Mouse (Mus musculus) gonadal fat pad, adult 2 months (tissue): ENCODE measurements around the gene Gng2. TPM values are rescaled to one million over a fixed set of nuclear protein-coding genes. Genes with fewer than 3 reads are reported as not detected.

Source experiments
- DNase-seq: peaks from one replicate; pipeline ENCODE4 v3.0.0-alpha.2; 2012; ENCODE audit warnings: low read depth
- polyA plus RNA-seq: library from polyadenylated mRNA; depleted of rRNA; stranded (reverse); fragments of >200 nt; gene quantifications from 2 replicates; pipeline ENCODE4 v1.2.3, GENCODE M21; 2012; rRNA removed

The Gng2 gene
- polyA plus RNA-seq: 12.8 and 14.1 TPM in 2 replicates

DNA sequence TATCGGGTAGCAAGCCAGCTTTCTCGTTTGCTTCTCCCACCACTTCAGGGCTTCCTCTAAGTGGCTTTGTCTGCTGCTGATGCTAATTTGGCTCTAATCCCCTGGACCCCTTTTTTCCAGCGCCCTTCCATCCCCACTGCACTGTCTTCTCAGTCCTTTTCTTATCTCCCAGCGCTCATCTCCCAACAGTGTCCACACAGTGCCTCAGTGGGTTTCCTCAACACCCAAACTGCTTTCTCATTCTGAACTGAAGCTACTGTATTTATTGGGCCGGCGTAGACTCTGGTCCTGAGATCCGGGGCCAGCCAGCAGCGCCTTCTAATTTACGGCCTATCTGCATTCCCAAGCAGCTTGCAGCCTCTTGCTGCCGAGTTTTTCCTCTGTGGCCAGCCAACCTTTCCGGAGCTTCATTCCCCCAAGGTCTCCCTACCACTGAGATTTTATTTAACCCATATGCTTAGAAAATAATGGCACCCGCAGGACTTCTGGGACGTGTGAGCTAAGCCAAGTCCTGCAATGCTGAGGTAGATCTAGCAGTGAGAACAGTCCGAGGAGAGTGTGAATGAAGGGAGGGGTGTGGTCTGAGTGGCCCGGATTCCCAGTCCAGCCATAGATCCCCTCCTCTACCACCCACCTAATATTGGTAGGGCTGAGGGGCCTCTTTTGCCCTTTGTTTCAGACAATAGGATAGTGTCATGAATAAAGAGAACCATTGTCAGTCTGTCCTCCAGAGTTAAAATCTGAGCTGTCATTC is at the start of gene Gng2:
TSS of gene Gng2 (minus strand) at position 357 of the 754 bp plus-strand sequence.
- no peak for DNase-seq

DNA sequence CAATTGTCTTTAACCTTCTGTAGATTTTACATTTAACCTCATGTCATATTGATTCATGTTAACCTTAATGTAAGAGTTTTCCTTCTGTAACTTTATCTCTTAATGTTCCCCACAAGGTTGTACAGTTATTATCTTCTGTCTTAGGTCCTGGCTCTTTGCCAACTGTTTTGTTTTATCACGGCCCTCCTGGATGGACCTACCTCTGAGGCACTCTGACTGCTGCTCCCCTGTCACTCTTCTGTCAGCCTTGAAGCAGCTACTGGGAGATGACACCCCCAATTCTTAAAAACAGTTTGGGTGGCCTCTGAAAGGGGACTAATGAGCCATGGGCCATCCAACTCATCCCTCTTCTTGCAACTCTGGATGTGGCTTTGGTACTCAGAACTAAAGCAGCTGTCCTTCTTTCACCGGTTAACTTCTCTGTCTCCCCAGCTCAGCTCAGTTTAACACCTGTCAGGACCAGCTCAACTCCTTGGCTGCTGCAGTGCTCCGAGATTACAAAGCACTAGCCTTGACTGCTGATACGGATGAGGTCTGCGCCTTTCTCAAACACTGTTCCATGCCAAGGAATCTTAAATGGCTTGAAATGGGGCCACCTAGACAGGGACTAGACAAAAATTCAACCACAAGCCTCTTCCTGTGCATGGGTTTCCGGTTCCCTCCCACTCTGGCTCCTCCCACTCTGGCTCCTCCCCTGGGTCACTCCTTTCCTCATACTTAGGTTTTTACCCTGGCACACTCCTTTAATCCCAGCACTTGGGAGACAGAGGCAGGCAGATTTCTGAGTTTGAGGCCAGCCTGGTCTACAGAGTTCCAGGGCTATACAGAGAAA is 47.7 kb upstream of the Gng2 start:
- DNase-seq: no peak

DNA sequence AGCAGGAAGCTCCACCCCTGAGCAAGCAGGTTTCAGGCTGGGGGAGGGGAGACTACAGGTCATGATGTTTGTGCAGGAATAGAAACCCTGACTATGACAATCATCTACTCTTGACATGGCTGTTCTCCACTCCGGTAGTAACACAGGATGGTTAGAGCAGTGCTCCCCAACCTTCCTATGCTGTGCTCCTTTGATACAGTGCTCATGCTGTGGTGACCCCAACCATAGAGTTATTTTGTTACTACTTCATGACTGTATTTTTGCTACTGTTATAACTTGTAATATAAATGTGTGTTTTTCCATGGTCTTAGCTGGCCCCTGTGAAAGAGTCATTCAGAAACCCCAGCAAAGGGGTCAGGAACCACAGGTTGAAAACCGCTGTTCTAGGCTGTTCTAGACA is 46.5 kb upstream of the Gng2 start:
- no peak for DNase-seq

DNA sequence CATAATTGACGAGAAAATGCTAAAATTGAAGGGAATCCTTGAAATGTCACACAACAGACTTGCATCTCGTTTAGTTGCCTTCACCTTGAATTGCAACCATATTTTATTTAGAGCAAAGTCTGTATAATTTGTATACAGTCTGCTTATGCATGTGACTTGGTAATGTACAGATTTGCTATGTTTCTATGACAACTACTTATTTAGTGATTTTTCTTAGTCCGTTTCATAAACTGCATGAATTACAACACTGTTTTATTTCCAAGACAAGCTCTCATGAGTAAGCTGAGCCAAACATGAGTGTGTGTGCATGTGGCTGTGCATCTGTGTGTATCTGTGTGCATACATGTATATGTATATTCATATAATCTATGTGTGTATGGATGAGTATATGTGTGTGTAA is 42.1 kb upstream of the Gng2 start:
- DNase-seq: no peak

DNA sequence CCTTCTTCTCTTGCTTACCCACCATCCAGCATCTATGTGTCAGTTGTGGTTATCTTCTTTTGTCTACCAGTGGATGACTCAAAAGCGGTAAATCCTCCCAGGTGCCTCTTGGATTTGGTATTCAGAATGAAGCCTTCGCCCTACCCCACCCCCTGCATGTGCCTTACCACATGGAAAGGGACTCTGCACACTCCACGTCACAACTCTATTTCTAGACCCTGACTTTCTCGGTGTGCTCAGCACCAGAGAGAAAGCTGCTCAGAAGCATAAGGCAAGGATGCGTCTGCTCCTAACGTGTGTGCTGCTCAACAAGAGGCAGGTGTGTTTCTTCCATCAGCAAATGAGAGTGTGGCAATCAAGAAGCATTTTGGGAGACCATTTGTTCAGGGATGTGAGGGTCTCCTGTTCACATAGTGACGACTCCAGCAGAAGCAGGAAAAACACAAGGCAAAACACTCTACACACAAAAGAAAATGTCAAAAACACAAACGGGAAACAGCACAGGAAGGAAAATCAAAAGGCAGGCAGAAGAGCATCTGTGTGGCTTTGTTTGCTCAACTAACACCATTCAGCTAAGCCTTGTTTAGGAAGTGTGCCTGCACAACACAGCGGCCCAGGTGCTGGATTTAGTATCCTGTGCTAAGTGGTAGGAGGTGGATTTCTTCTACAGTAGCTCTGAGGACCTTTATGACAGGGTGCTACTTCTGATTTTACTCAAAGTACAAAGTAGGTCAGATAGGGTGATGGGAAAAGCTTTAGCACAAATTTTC is 35.3 kb upstream of the Gng2 start:
- no peak for DNase-seq

DNA sequence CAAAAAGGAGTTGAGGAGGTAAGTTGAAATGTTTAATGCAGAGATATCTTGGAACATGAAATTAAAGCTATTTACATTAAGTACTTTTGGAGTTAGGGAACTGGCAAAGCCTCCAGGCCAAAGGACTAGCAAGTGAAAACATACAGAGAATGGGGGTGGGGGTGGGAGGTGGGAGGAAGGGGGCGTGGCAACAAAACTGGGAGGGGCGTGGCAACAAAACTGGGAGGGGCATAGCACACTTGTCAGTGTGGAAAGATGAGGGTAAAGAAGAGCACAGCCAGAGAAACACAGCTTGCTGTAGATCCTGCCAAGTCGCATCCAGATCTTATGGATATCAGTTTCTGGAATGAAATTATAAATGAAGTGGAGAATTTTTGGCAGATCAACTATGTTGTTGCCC is 30.0 kb upstream of the Gng2 start:
- DNase-seq: no peak

DNA sequence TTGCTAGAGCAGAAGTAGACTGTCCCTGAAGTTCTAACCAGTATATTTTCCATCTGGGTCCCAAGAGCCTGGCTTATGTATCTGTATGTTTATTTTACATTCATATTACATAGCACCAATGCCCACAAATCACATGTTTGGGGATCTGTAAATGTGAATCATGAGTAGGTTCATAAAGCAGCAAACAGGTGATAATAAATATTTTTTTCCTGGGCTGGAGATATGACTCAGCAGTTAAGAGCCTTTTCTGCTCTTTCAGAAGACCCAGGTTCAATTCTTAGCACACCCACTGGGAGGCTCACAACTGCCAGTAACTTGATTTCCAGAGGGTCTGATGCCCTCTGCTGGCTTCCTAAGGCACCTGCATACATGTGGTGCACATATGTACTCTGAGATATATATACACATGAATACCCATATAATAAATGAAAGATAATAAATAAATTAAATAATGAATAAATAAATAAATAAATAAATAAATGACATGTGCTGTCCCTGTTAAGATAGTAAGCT is 27.4 kb upstream of the Gng2 start:
- DNase-seq: no peak

DNA sequence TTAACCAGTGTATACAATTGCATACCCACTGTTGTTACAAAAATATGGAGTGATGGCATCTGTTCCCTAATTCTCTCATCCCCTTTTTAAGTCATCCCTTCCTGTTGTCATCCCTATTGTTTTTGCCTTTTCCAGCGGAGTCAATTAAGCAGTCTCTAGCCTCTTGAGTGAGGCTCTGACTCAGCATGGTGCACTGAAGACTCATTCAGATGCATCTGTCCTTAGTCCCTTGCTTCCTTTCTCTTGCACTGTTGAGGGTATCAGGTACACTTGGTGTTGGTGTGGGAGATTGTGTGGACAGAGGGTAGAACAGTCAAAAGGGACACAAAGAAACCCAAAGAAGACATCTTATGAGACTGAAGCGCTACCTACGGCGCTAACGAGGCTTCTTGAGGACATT is 19.4 kb upstream of the Gng2 start:
- no peak for DNase-seq

DNA sequence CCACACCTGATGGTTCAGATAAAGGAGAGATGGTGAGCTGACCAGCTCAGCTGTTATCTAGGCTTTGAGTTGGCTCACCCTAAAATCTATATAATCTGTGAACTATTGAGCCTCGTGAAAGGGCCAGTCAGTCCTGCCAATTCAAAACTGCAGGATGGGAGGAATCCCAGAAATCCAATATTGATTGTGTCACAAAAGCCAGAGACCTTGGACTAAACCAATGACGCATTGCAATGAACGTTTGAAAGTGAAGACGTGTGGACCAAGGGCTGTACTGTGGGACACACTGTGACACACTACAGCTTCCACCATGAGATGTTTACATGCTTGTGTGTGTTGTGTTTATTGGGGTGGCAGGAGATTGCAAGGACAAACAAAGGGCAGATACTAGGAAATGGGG is 18.5 kb upstream of the Gng2 start:
- DNase-seq: no peak

DNA sequence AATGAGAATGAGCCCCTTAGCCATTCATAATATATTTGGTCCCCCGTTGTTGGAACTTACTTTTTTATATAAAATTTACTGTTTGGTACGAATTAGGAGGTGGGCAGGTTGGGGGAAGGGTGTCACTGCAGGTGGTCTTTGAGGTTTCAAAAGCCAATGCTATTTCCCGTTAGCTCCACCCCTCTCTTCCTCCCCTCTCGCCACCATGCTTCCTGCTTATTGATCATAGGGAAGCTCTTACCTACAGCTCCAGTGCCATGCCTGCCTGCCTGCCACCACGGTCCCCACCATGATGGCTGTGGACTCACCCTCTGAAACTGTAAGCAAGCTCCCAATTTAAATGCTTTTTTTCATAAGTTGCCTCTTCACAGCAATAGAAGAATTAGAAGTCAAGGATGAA is 16.6 kb upstream of the Gng2 start:
- DNase-seq: no peak

DNA sequence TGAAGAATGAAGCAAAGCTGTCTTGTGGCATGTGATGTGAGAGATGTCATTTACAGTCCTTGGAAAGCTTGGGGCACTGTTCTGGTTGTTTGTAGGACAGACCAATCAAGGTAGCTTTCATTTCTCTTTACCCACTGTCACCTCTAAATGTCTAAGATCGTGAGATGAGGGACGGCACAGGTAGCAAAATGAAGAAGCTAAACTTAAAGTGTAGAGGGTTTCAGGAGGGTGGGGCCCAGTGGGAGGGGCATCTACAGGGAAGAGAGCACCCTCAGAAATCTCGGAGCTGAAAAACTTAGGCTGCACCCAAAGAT is 16.1 kb upstream of the Gng2 start:
- DNase-seq: no peak

DNA sequence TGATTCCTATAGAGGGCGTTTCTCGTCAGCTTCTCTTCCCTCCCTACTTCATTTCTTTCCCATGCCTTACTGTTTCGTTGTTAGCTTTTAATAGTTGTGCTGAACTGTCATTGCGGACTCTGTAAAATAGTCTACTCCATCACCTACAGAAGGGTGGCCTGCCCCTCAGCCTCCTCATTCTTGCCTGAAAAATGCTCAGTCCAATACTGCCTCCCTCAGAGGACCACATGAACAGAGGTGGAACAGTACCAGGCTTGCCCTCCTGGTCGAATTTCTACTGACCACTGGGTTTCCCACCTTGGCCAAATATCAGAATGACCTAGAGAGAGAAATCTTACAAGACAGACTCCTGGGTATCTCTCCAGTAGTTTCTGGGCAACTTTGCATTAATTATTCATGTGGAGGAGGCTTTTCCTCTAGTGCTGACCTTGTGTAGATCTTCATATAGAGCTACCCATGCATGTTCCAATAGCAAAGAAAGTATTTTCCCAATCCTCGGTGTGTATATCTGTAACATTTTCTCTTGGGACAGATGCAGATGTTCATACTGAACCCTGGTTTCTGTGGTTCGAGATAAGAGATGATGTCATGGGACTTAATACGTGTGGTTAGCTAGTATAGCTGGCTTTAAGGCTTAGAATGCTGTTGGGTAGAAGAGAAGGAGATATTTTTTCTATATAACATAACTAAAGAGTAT is 15.6 kb upstream of the Gng2 start:
- no peak for DNase-seq

DNA sequence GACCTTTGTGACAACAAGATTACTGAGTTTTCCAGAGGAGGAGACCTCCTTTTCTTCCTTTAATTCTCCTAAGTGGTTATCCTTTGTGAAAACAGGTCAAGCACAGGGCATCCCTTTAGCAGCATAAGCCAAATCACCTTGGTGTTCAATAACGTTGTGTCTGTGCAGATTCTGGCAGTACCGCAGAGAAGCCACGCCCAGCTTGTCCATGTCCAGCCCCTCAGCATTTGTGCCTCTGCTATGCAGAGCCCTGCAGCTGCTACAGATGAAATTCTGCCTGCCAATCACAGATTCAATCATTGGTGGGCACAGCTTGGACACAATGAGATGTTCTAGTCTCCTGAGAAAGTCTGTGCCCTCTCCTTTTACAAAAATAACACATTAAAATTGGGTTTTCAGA is 14.4 kb upstream of the Gng2 start:
- DNase-seq: no peak

DNA sequence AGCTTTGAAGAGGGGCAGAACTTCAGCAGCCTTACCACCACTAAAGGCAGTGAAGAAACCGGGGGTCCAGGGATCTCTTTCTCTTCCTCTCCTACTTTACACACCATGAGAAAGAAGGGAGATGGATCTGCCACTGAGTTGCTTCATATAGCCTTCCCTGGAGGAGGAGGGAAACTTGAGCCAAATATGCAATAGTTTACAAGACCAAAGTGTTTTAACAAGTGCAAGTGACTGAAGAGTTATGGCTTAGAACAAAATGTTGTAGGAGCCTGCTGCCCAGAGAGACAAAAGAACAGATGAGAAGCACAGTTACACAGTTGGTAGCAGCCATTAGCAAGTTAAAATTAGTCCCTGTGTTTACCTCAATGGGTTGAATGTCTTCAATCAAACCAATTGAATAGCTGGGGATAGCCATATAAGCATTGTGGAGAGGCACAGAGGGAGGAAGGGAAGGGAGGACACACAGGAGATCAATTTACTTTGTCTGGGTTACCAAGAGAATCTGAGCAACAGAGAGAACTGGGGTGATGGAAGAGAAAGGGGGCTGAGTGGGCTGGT is 13.1 kb upstream of the Gng2 start:
- DNase-seq: no peak

DNA sequence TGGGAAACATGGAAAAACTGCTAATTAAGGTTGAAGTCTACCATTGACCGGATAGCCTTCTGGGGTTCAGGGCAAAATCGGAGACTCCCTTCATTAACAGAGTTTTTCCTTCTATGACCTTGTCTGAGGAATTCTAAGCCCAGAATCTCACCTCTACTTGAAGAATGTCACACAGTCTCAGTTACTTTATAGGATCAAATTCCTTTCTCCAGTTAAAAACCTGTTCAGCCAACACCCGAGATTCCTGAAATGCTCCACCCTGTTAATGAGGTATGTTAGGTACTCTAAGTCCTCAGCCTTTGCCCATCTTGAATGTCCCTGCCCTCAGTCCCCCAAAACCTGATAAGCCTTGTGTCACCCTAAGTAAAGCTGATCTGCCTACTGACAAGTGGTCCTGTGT is 11.0 kb upstream of the Gng2 start:
- DNase-seq: no peak

DNA sequence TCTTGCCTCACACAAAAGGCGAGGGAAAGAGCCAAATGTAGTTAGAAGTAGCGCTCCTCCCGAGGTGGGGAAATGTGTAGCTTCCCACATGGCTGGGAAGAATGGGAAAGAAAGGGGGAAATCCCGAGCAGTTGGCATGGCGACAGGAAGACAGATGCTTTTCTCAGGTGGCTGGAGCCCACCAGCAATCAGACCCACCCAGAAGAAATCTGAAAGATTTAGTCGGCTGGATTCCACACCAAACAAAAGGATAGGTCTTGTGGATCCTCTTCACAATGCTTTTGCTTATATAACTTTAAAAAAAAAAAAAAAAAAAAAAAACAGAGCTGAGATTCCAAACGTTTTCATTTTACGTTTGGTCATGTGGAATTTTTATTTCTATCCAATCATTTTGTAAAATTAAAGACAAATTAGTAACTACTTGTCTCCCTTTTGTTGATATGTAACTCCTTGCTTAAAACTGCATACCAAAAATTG is 10.0 kb upstream of the Gng2 start:
- DNase-seq: no peak

DNA sequence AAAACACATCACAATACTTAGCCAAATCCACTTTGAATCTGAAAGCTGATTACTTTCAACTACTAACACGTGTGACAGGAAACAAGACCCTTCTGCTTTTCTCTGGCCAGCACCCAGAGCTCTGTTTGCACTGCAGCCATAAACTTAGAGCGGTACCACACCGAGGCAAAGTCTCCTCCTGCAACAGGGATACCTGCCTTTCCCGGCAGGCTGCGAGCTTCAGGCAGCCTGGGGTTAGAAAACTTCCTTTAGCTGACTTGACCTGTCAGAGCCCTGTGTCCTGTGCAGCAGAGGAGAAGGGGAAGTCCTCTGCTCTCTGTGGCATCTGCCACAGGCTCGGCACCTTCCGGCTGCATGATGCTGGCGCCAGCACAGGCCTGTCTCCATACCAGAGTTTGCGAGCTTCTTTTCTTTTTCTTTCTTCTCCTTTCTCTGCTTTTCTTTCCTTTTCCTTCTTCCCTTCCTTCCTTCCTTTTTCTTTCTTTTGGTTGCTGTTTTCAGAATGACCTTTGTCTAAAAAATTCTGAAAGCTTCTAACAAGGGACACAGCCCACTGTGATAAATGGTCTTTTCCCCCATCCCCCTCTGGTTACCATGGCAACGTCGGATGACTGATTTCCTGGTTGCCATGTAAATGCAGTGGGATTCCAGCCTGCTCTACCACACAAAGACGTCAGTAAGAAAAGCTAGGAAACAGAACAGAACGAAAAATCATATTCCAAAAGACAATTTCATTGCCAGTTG is 9.4 kb upstream of the Gng2 start:
- DNase-seq: no peak

DNA sequence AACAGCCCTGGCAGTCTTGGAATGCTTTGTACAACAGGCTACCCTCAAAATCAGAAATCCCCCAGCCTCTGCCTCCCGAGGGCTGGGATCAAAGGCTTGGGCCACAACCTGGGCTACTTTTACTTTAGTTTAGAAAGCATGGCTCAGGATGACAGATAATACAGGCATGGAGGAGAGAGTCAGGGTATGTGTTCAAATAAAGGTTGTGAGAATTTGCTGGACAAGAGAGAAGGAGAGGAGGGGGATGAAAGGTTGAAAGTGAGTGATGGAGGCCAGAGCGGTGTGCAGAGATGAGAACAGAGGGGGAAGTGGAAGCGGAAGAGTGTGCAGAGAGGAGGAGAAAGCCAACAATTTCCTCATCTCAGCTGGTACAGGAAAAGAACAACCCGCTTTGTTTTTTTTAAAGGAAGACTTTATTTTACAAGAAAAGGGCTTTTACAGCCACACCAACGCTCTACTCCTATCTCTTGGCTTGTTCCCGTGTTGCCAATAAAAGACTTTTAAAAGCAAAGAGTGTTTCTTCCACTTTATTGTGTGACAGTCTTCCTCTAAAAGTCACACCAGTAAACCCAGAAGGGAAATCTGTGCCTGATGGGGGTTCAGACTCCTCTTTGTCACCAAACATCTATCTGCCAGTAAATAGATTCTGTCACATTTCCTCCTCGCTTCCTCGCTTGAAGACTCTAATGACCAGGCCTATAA is 8.6 kb upstream of the Gng2 start:
- DNase-seq: no peak

DNA sequence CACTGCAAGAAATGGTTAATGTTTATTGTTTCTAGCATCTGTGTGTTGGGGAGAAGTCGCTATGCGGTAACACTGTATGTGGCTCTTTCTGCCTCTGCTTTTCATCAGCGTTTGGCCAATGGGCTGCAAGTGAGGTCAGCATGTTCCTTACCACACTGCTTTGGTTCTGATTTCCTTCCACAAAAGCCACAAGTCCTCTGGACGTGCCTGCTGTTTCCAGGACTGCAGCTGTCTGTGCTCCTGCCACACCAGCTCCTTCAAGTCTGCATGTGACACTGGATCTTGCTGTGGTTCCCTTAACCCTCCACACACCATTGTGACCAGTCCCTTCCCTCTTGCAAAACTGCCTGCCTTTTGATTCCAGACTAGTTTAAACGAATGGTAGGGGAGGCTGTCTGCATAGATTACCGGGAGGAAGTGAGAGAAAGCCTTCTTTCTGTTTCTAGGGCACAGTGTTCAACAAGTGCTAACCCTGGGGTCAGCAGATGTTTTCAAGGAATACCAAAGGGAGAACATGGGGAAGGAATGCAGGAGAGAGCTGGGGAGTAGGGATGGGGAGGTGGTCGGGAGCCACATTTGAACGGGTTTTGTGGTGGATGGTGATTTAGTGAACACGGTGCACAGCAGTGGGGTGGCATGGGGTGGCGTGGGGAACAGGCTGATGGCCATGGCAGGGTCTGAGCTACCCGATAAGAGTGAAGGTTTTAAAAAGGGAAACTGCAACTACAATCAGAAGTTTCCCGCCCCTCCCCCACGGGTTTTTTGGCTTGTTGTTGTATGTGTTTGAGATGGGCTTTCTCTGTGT is 7.9 kb upstream of the Gng2 start:
- DNase-seq: no peak
